Mouse (Mus musculus) heart, embryonic 16.5 days (tissue): ENCODE measurements at regions not wholly inside any gene's neighbourhood (a gene's known extent, or its start where the extent isn't known, plus 50 kb on each side); places are given as distances from the start of the nearest gene placed in this dataset.
A peak's percentile ranks its signal among the peaks of the same experiment; 100 is the strongest.

Source experiments
- ATAC-seq: fragments of 200-750 bp; cut with Nextera tagmentation; replicated peaks from 2 replicates; pipeline ENCODE4 v1.8.0; 2017; ENCODE audit warnings: moderate number of reproducible peaks; ENCODE audit not compliant: insufficient read depth, low FRiP score; ENCODE audit errors: extremely low read depth
- H3K27ac ChIP-seq: fragments of 300-500 bp; sonication (generic); 2 replicates; pipeline ENCODE4 v1.5.1; 2014; ENCODE audit warnings: mild to moderate bottlenecking, low read length, control low read depth, moderate library complexity
- H3K27me3 ChIP-seq: fragments of 300-500 bp; sonication (generic); 2 replicates; pipeline ENCODE4 v1.6.1; 2014; ENCODE audit warnings: low read length, mixed read lengths; ENCODE audit not compliant: control insufficient read depth, insufficient read depth
- H3K36me3 ChIP-seq: fragments of 300-500 bp; sonication (generic); 2 replicates; pipeline ENCODE4 v1.6.1; 2014; ENCODE audit not compliant: control insufficient read depth, insufficient read depth
- H3K4me1 ChIP-seq: fragments of 300-500 bp; sonication (generic); 2 replicates; pipeline ENCODE4 v1.6.1; 2014; ENCODE audit warnings: low read length, mixed read lengths; ENCODE audit not compliant: control insufficient read depth, insufficient read depth
- H3K4me2 ChIP-seq: fragments of 300-500 bp; sonication (generic); 2 replicates; pipeline ENCODE4 v1.6.1; 2014; ENCODE audit warnings: low read depth, mild to moderate bottlenecking, control low read depth, low read length
- H3K4me3 ChIP-seq: fragments of 300-500 bp; sonication (generic); 2 replicates; pipeline ENCODE4 v1.5.1; 2014; ENCODE audit warnings: mild to moderate bottlenecking, control low read depth, low read length
- H3K9ac ChIP-seq: fragments of 300-500 bp; sonication (generic); 2 replicates; pipeline ENCODE4 v1.6.1; 2014; ENCODE audit warnings: low read length, control low read depth
- H3K9me3 ChIP-seq: fragments of 300-500 bp; sonication (generic); replicated peaks from 2 replicates; pipeline ENCODE4 v1.6.1; 2016; ENCODE audit warnings: low read length; ENCODE audit not compliant: control insufficient read depth
- WGBS: fragments of 180-500 bp; shearing (Covaris S2); extraction: QIAGEN DNeasy Blood & Tissue Kit; methylation state at CpG from one replicate; pipeline ENCODE4 v1.1.7; 2014; 5-methylcytosine and 5-hydroxymethylcytosine counted together

DNA sequence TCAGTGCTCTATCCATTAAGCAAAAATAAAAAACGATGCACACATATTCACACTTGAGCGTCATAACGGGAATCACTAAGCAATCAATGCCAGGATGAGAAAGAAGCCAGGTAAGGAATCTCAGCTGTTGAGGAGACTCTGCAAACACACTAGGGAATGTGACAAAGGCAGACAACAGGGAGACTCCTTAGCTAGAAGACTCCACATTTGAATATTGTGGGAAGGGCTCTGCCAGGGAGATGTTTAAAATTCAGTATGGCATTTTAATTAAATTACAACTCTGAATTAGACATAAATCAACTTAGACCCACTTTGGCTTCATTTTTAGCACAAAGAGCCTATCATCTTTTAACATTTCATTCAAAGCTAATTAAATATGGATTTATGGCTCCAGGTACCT, 327.9 kb downstream of the Klf6 start:
- no peak overlapping the region for H3K27ac ChIP-seq
- ATAC-seq: no peak
- no peaks in the 10 kb centered on the region for H3K9me3 ChIP-seq
- 64% methylated on average over 3 of the region's 3 CpGs for WGBS
- H3K27me3 ChIP-seq: no peaks in the 10 kb centered on the region
- H3K9ac ChIP-seq: no peak overlapping the region
- H3K36me3 ChIP-seq: no peaks in the 10 kb centered on the region
- H3K4me2 ChIP-seq: no peak overlapping the region
- peaks cover 13% of the 10 kb centered on the region for H3K4me1 ChIP-seq
- no peak overlapping the region for H3K4me3 ChIP-seq

DNA sequence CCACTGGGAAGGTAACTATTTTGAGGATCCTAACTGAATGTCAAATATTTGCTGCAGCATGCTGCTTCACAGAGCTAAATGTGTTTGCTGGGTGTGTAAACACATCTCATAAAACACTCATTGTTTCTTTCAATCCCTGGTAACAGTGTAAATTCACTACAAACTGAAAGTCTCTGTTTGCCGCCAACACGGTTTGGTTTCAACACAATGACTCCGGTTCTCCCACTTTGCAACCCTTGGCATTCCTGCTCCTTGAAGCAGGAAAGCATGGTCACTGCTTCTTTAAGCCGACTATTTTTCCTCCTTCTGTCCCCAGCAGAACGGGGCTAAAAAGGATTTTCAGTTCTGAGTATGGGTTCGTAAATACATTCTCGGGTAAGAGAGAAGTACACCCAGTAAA, 328.3 kb downstream of the Klf6 start:
- Histone ChIP-seq H3K4me2 (no peak overlapping the region), H3K4me3 (no peak overlapping the region), H3K27ac (no peak overlapping the region), H3K9ac (no peak overlapping the region), H3K36me3 (no peaks in the 10 kb centered on the region), H3K9me3 (no peaks in the 10 kb centered on the region), H3K4me1 (peaks cover 17% of the 10 kb centered on the region), H3K27me3 (no peaks in the 10 kb centered on the region)
- WGBS: 61% methylated on average over 7 of the region's 7 CpGs
- no peak for ATAC-seq

DNA sequence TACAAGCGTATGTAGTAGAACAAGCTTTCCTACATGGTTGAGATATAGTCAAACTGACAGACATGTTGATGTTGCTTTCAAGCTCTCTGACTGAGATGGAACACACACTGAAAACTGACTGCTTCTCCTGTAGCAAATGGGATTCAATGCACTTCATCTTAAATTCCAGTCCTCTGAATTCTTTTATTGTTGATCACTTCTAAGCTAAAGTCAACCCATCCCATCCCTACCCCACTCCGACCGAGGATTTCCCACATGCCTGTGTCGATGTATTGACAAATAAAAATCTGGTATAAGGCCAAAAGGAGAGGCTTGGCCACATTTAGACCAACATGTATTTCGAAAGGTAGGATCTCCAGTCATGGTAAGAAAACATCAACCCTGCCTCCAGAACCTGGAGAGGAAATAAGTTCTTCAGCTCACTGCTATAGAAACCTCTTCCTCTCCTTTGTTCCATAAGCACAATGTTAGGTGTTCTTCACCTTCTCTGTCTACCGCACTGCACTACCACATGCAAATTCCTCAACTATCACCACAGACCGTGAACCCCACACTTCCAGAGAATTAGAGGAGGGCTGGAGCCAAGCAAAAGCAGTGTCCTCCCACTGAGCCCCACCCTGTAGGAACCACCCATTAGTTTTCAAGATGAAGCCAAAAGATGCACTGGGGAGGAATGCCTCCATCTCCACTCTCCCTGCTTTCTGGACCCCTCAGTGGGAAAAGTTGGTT, 330.1 kb downstream of the Klf6 start:
- Histone ChIP-seq H3K4me1 (peaks cover 17% of the 10 kb centered on the region), H3K4me2 (no peak overlapping the region), H3K9me3 (no peaks in the 10 kb centered on the region), H3K27ac (no peak overlapping the region), H3K36me3 (no peaks in the 10 kb centered on the region), H3K27me3 (no peaks in the 10 kb centered on the region), H3K9ac (no peak overlapping the region), H3K4me3 (no peak overlapping the region)
- 82% methylated on average over 7 of the region's 7 CpGs for WGBS
- 0 out of 2 replicates have a peak, but pooled peaks have one; percentile 20 for ATAC-seq

- H3K27ac ChIP-seq: no peak overlapping the region
- no peak for ATAC-seq
- peaks cover 17% of the 10 kb centered on the region for H3K4me1 ChIP-seq
- no peak overlapping the region for H3K4me3 ChIP-seq
- no peaks in the 10 kb centered on the region for H3K27me3 ChIP-seq
- no peaks in the 10 kb centered on the region for H3K36me3 ChIP-seq
- WGBS: 39% methylated on average over 5 of the region's 5 CpGs
- no peak overlapping the region for H3K4me2 ChIP-seq
- H3K9ac ChIP-seq: no peak overlapping the region
- no peaks in the 10 kb centered on the region for H3K9me3 ChIP-seq
These were observed 330.6 kb downstream of the Klf6 start for GRCm38 (mm10) chr13:6191915-6192295.

DNA sequence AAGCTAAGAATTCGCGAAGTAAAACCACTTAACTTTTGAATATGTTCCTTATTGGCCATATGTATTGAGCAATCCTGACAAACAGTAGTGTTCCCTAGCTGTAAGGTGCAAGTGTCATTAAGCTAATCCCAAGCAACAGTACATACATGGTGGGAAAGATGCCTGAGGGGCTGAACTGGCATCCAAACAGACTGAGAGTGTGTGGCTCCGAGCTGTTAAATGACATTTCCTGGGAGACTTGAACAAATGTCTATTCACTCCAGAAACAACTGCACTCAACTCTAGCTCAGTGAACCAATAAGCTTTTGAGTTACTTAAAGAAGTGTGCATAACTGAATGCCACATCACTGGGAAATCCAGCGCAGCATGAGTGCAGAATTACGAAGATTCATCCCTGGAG, 335.4 kb downstream of the Klf6 start:
- Histone ChIP-seq H3K27me3 (no peaks in the 10 kb centered on the region), H3K27ac (no peak overlapping the region), H3K4me2 (no peak overlapping the region), H3K4me1 (peaks cover 17% of the 10 kb centered on the region), H3K36me3 (no peaks in the 10 kb centered on the region), H3K4me3 (no peak overlapping the region), H3K9me3 (no peaks in the 10 kb centered on the region), H3K9ac (no peak overlapping the region)
- no peak for ATAC-seq
- WGBS: 85% methylated on average over 5 of the region's 5 CpGs

DNA sequence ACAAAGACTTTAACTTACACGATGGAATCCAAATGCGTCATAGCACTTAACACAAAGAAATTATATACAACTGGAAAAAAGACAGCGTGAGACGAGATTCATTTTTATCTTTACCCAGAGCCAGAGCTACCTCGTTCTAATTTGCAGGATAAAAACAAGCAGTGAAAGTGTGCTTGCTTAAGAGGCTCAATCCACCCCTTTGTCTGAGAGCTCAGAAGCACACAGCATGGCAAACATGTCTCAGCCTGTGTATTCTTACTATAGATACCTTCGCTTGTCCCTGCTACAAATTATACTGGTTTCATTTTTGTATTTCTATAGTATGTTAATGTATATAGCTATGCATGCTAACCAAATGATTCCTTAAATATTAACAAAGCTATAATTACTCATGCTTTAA, 337.8 kb downstream of the Klf6 start:
- WGBS: 73% methylated on average over 6 of the region's 6 CpGs
- Histone ChIP-seq H3K4me2 (no peak overlapping the region), H3K36me3 (no peaks in the 10 kb centered on the region), H3K9me3 (no peaks in the 10 kb centered on the region), H3K4me3 (no peak overlapping the region), H3K27me3 (no peaks in the 10 kb centered on the region), H3K27ac (no peak overlapping the region), H3K9ac (no peak overlapping the region), H3K4me1 (0 out of 2 replicates have a peak, but pooled peaks cover 5% of the 10 kb centered on the region)
- no peak for ATAC-seq

DNA sequence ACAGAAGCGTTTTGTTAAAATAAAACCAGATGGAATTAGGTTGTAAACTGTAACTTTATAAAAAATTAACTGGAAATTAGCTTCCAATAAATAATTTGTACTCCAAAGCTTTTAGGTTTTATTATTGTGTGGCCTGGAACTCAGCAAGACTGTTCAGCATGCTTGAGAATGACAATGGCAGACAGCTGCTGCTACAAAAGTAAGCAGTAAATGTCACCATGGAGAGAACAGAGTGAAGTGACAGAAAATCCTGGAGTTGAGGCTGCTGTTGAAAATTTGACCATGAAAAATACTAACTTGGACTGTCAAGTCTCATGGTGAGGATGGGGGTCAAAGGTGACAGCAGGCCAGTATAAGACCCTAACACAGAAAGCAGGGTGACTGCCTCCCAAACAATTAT, 340.2 kb downstream of the Klf6 start:
- Histone ChIP-seq H3K4me1 (no peaks in the 10 kb centered on the region), H3K36me3 (no peaks in the 10 kb centered on the region), H3K4me3 (no peak overlapping the region), H3K27me3 (no peaks in the 10 kb centered on the region), H3K9ac (no peak overlapping the region), H3K27ac (no peak overlapping the region), H3K9me3 (no peaks in the 10 kb centered on the region), H3K4me2 (no peak overlapping the region)
- ATAC-seq: no peak
- WGBS: 93% methylated on average over 1 of the region's 1 CpGs

DNA sequence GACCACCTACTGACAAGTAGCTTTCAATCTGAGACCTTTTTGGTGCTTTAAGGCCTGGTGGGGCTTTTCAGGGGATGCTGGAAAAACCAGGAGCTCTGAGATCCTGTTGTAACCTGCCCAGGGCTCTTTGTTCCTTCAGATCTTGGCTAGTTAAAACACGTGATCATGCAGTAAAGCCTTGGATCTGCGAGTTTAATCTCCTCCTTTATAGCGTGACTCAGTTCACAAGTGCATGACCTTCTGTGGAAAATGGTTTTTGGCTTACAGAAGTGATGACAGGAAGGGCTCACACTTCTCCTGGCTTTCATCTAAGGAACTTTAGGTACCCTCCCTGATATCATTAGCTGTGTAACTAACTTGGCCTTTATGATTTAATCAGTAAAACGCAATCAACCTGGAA, 343.1 kb upstream of the Pitrm1 start:
- ATAC-seq: no peak
- WGBS: 61% methylated on average over 4 of the region's 4 CpGs
- H3K27ac ChIP-seq: no peak overlapping the region
- H3K4me2 ChIP-seq: no peak overlapping the region
- no peak overlapping the region for H3K9ac ChIP-seq
- no peaks in the 10 kb centered on the region for H3K4me1 ChIP-seq
- no peaks in the 10 kb centered on the region for H3K36me3 ChIP-seq
- no peaks in the 10 kb centered on the region for H3K27me3 ChIP-seq
- H3K9me3 ChIP-seq: no peaks in the 10 kb centered on the region
- H3K4me3 ChIP-seq: no peak overlapping the region

GRCm38 (mm10) chr13:6212550-6212949, 335.4 kb upstream of the Pitrm1 start:
- 75% methylated on average over 2 of the region's 2 CpGs for WGBS
- H3K27ac ChIP-seq: no peak overlapping the region

More at GRCm38 (mm10) chr13:6212550-6212949, 335.4 kb upstream of the Pitrm1 start:
- no peak overlapping the region for H3K4me3 ChIP-seq
- no peak for ATAC-seq
- H3K27me3 ChIP-seq: no peaks in the 10 kb centered on the region
- no peak overlapping the region for H3K4me2 ChIP-seq
- H3K36me3 ChIP-seq: no peaks in the 10 kb centered on the region
- no peaks in the 10 kb centered on the region for H3K4me1 ChIP-seq
- H3K9ac ChIP-seq: no peak overlapping the region
- no peaks in the 10 kb centered on the region for H3K9me3 ChIP-seq
